In genomic region chr6:72584154-72584553, GRCm38 (mm10) we compare ENCODE assay signal across 22 mouse cellular contexts. TPM values are rescaled to one million over a fixed set of nuclear protein-coding genes. Genes with fewer than 3 reads are reported as not detected.
DNase-seq lines count a peak whose midpoint lies in the region; ATAC-seq and TF ChIP-seq lines count a peak whose summit lies in the region.
"Had no signal": no experiment of that assay in that cellular context is flagged by ENCODE, and none has a peak within 500 bp of the region (broad histone marks: within the 10 kb centered on the region; RNA-seq: fewer than 3 reads in every experiment).

No protein-coding gene starts in this region.

- no peak for TF ChIP-seq POLR2A in small intestine, adult 2 months (IDR thresholded peaks at IDR 0.05; ENCODE audit: low read depth, low read length)

- DNase-seq in adrenal gland, postnatal 36 days = peak; percentile 44 to 50
- no peak for DNase-seq in adrenal gland, postnatal 4 days (ENCODE audit: low spot score in 2 of 2)
- DNase-seq in kidney, adult 9 months = peak; percentile 83
- DNase-seq in right cerebral cortex, postnatal 36 days (ENCODE audit: low spot score in 2 of 2) = no peak
- DNase-seq in cerebellum, adult 9-10 months = no peak
- DNase-seq: cerebellum, adult 8-10 months; gastrocnemius, postnatal 14 days; heart, adult 2 months; heart, postnatal 4 days; lung, adult 2 months; right cerebral cortex, postnatal 14 days; thymus, postnatal 25 days had no signal

- no peak overlapping the region for H3K4me2 ChIP-seq in kidney, embryonic 16.5 days (replicated peaks; ENCODE audit: low read depth, low read length)
- H3K4me2 ChIP-seq in intestine, embryonic 16.5 days (ENCODE audit: low read depth, low read length) = no peak overlapping the region
- H3K4me2 ChIP-seq: embryonic facial prominence, embryonic 12.5 days; hindbrain, embryonic 15.5 days; midbrain, embryonic 15.5 days had no signal

- no peaks in the 10 kb centered on the region for H3K27me3 ChIP-seq in kidney, embryonic 16.5 days (ENCODE audit: insufficient read depth, low read length)
- no peaks in the 10 kb centered on the region for H3K27me3 ChIP-seq in intestine, embryonic 16.5 days (replicated peaks; ENCODE audit: control insufficient read depth, insufficient read depth, low read length)
- no peaks in the 10 kb centered on the region for H3K27me3 ChIP-seq in small intestine, adult 2 months (ENCODE audit: control insufficient read depth, insufficient read depth, low read length)
- H3K27me3 ChIP-seq: CH12.LX; embryonic facial prominence, embryonic 12.5 days; hindbrain, embryonic 15.5 days; midbrain, embryonic 15.5 days had no signal

- ATAC-seq in kidney, embryonic 16.5 days (ENCODE audit: low FRiP score, low TSS enrichment) = no peak
- peak; percentile 83 for ATAC-seq in intestine, embryonic 16.5 days
- ATAC-seq: forebrain, embryonic 14.5 days; midbrain, embryonic 15.5 days had no signal

- no peak overlapping the region for H3K27ac ChIP-seq in kidney, embryonic 16.5 days (ENCODE audit: low read length)
- no peak overlapping the region for H3K27ac ChIP-seq in intestine, embryonic 16.5 days (ENCODE audit: low read length)
- peak overlapping the region; percentile 52 for H3K27ac ChIP-seq in small intestine, adult 2 months (ENCODE audit: insufficient read depth, low read depth, low read length)
- H3K27ac ChIP-seq: embryonic facial prominence, embryonic 12.5 days; heart, adult 2 months; hindbrain, embryonic 15.5 days; midbrain, embryonic 15.5 days had no signal

- WGBS in kidney, embryonic 16.5 days = 59% methylated on average over 11 of the region's 11 CpGs
- 57% methylated on average over 11 of the region's 11 CpGs for WGBS in intestine, embryonic 16.5 days
- 38% methylated on average over 11 of the region's 11 CpGs for WGBS in small intestine, adult 2 months

- no peak overlapping the region for H3K9ac ChIP-seq in kidney, embryonic 16.5 days (replicated peaks; ENCODE audit: low read length)
- H3K9ac ChIP-seq in intestine, embryonic 16.5 days (ENCODE audit: low read depth, low read length) = no peak overlapping the region
- H3K9ac ChIP-seq: embryonic facial prominence, embryonic 12.5 days; hindbrain, embryonic 15.5 days; midbrain, embryonic 15.5 days had no signal

- no peak for TF ChIP-seq CTCF in small intestine, adult 2 months (IDR thresholded peaks at IDR 0.05; ENCODE audit: extremely low read depth, insufficient read length, insufficient replicate concordance, low read depth, low read length)

- no peaks in the 10 kb centered on the region for H3K9me3 ChIP-seq in kidney, embryonic 16.5 days (ENCODE audit: low read length)
- no peaks in the 10 kb centered on the region for H3K9me3 ChIP-seq in intestine, embryonic 16.5 days (ENCODE audit: control insufficient read depth, low read length)
- H3K9me3 ChIP-seq: embryonic facial prominence, embryonic 12.5 days; hindbrain, embryonic 15.5 days; megakaryocyte, embryonic 14.5 days; midbrain, embryonic 15.5 days had no signal

- H3K4me3 ChIP-seq in kidney, embryonic 16.5 days (ENCODE audit: low read length) = no peak overlapping the region
- no peak overlapping the region for H3K4me3 ChIP-seq in intestine, embryonic 16.5 days (ENCODE audit: low read length)
- no peak overlapping the region for H3K4me3 ChIP-seq in small intestine, adult 2 months (ENCODE audit: low read depth, low read length)
- H3K4me3 ChIP-seq: embryonic facial prominence, embryonic 12.5 days; heart, adult 2 months; hindbrain, embryonic 15.5 days; megakaryocyte, embryonic 14.5 days; midbrain, embryonic 15.5 days; myocyte had no signal

- H3K36me3 ChIP-seq in kidney, embryonic 16.5 days (ENCODE audit: insufficient read depth, low read length) = 0 out of 2 replicates have a peak, but pooled peaks cover 3% of the 10 kb centered on the region
- H3K36me3 ChIP-seq in intestine, embryonic 16.5 days (ENCODE audit: control insufficient read depth, insufficient read depth, low read length) = peaks cover 4% of the 10 kb centered on the region; the same call in 1 of the 2 replicates
- H3K36me3 ChIP-seq in small intestine, adult 2 months (ENCODE audit: control insufficient read depth, insufficient read depth, low read length) = peaks cover 22% of the 10 kb centered on the region; the same call in 1 of the 2 replicates

- no peaks in the 10 kb centered on the region for H3K4me1 ChIP-seq in kidney, embryonic 16.5 days (ENCODE audit: insufficient read depth, low read length)
- H3K4me1 ChIP-seq in intestine, embryonic 16.5 days (ENCODE audit: control insufficient read depth, insufficient read depth, low read length) = no peaks in the 10 kb centered on the region
- peaks cover 7% of the 10 kb centered on the region; the same call in 1 of the 2 replicates for H3K4me1 ChIP-seq in small intestine, adult 2 months (ENCODE audit: control insufficient read depth, insufficient read depth, insufficient read length, low read length)
- H3K4me1 ChIP-seq: embryonic facial prominence, embryonic 12.5 days; hindbrain, embryonic 15.5 days; midbrain, embryonic 15.5 days had no signal

RNA-seq across cellular contexts. Expression of gene Elmod3, which starts 14.1 kb away (rescaled TPM):
- total RNA-seq in adrenal gland, postnatal 36 days (2021) = 10 to 100 TPM; 16.0 to 17.4 TPM
- 10 to 100 TPM; 14.2 to 16.8 TPM for total RNA-seq in adrenal gland, postnatal 4 days (2021)
- 18.9 and 19.5 TPM in 2 replicates for polyA plus RNA-seq in kidney, embryonic 16.5 days (2015; fragmentation: Nextera tagmentation; extraction: Ambion mirVana)
- 15.6 and 15.8 TPM in 2 replicates for polyA plus RNA-seq in intestine, embryonic 16.5 days (2015; fragmentation: Nextera tagmentation; extraction: Ambion mirVana)
- polyA plus RNA-seq in small intestine, adult 2 months (2012; rRNA removed) = 13.3 and 22.3 TPM in 2 replicates

RNA-seq across cellular contexts. Expression of gene Retsat, which starts 14.1 kb away (rescaled TPM):
- total RNA-seq in adrenal gland, postnatal 36 days (2021) = 100 to 1,000 TPM; 295 to 376 TPM
- 100 to 1,000 TPM; 159 to 166 TPM for total RNA-seq in adrenal gland, postnatal 4 days (2021)
- polyA plus RNA-seq in kidney, embryonic 16.5 days (2015; fragmentation: Nextera tagmentation; extraction: Ambion mirVana) = 33.8 and 36.0 TPM in 2 replicates
- polyA plus RNA-seq in intestine, embryonic 16.5 days (2015; fragmentation: Nextera tagmentation; extraction: Ambion mirVana) = 41.1 and 44.0 TPM in 2 replicates
- polyA plus RNA-seq in small intestine, adult 2 months (2012; rRNA removed) = 51.6 and 70.7 TPM in 2 replicates

RNA-seq across cellular contexts. Expression of gene Tgoln1, which starts 32.6 kb away (rescaled TPM):
- total RNA-seq in adrenal gland, postnatal 36 days (2021) = 100 to 1,000 TPM; 222 to 238 TPM
- total RNA-seq in adrenal gland, postnatal 4 days (2021) = 10 to 100 TPM; 94.9 to 96.7 TPM
- polyA plus RNA-seq in kidney, embryonic 16.5 days (2015; fragmentation: Nextera tagmentation; extraction: Ambion mirVana) = 43.3 and 46.3 TPM in 2 replicates
- polyA plus RNA-seq in intestine, embryonic 16.5 days (2015; fragmentation: Nextera tagmentation; extraction: Ambion mirVana) = 48.8 and 57.5 TPM in 2 replicates
- 13.4 and 24.1 TPM in 2 replicates for polyA plus RNA-seq in small intestine, adult 2 months (2012; rRNA removed)

RNA-seq across cellular contexts. Expression of gene Capg, which starts 40.0 kb away (rescaled TPM):
- total RNA-seq in adrenal gland, postnatal 36 days (2021) = 10 to 100 TPM; 41.3 to 45.5 TPM
- total RNA-seq in adrenal gland, postnatal 4 days (2021) = 10 to 100 TPM; 48.9 to 55.2 TPM
- polyA plus RNA-seq in kidney, embryonic 16.5 days (2015; fragmentation: Nextera tagmentation; extraction: Ambion mirVana) = 83.1 and 94.3 TPM in 2 replicates
- 33.1 and 35.2 TPM in 2 replicates for polyA plus RNA-seq in intestine, embryonic 16.5 days (2015; fragmentation: Nextera tagmentation; extraction: Ambion mirVana)
- polyA plus RNA-seq in small intestine, adult 2 months (2012; rRNA removed) = 17.5 and 53.4 TPM in 2 replicates

Comparison
In these comparisons a context has a peak if more than half of its experiments do, and no peak if none do; other contexts are left out.
1. DNase-seq: peak in adrenal gland, postnatal 36 days (2 of 2) and kidney, adult 9 months (single experiment); none in adrenal gland, postnatal 4 days (0 of 2), right cerebral cortex, postnatal 36 days (0 of 2) and cerebellum, adult 9-10 months (single experiment).